Mouse (Mus musculus) intestine, embryonic 16.5 days (tissue): Measurements from ENCODE around the gene Pclo. TPM values are rescaled to one million over a fixed set of nuclear protein-coding genes. Genes with fewer than 3 reads are reported as not detected.
"Not testable (repeated sequence)": the region's sequence is repeated elsewhere in the genome, so short reads cannot be mapped to it uniquely, and the experiment has no call there.

Source experiments
- ATAC-seq: fragments of 200-750 bp; cut with Nextera tagmentation; 2 replicates; pipeline ENCODE4 v1.8.0; 2017; ENCODE audit warnings: moderate TSS enrichment, moderate library complexity
- H3K27ac ChIP-seq: fragments of 300-500 bp; sonication (generic); 2 replicates; pipeline ENCODE4 v1.5.1; 2014; ENCODE audit warnings: mild to moderate bottlenecking, low read length
- H3K27me3 ChIP-seq: fragments of 300-500 bp; sonication (generic); replicated peaks from 2 replicates; pipeline ENCODE4 v1.6.1; 2014; ENCODE audit warnings: low read length, control low read depth, mixed read lengths; ENCODE audit not compliant: control insufficient read depth, insufficient read depth
- H3K36me3 ChIP-seq: fragments of 300-500 bp; sonication (generic); 2 replicates; pipeline ENCODE4 v1.6.1; 2014; ENCODE audit warnings: low read length, control low read depth; ENCODE audit not compliant: control insufficient read depth, insufficient read depth
- H3K4me1 ChIP-seq: fragments of 300-500 bp; sonication (generic); 2 replicates; pipeline ENCODE4 v1.6.1; 2014; ENCODE audit warnings: low read length, control low read depth, mixed read lengths; ENCODE audit not compliant: control insufficient read depth, insufficient read depth
- H3K4me2 ChIP-seq: fragments of 300-500 bp; sonication (generic); 2 replicates; pipeline ENCODE4 v1.6.1; 2014; ENCODE audit warnings: low read depth, low read length, control low read depth
- H3K4me3 ChIP-seq: fragments of 300-500 bp; sonication (generic); 2 replicates; pipeline ENCODE4 v1.5.1; 2014; ENCODE audit warnings: mild to moderate bottlenecking, low read length
- H3K9ac ChIP-seq: fragments of 300-500 bp; sonication (generic); 2 replicates; pipeline ENCODE4 v1.6.1; 2014; ENCODE audit warnings: low read depth, low read length
- H3K9me3 ChIP-seq: fragments of 300-500 bp; sonication (generic); 2 replicates; pipeline ENCODE4 v1.6.1; 2016; ENCODE audit warnings: low read length, control low read depth; ENCODE audit not compliant: control insufficient read depth
- WGBS: fragments of 180-500 bp; shearing (Covaris S2); extraction: QIAGEN DNeasy Blood & Tissue Kit; methylation state at CpG from one replicate; pipeline ENCODE4 v1.1.7; 2014; 5-methylcytosine and 5-hydroxymethylcytosine counted together
- polyA plus RNA-seq: library from polyadenylated mRNA; unstranded; fragments of >200 nt; fragmentation: Nextera tagmentation; extraction: Ambion mirVana; gene quantifications from 2 replicates; pipeline ENCODE4 v1.2.1, GENCODE M21; 2015

Pclo gene
- polyA plus RNA-seq, 1 experiment from 2014 or later = 0.62 TPM

GRCm38 (mm10) chr5:14885291-14885690 lies 370.6 kb downstream of the Pclo start:
- H3K9me3 ChIP-seq, H3K36me3 ChIP-seq, ATAC-seq, H3K4me3 ChIP-seq, H3K4me1 ChIP-seq, H3K9ac ChIP-seq, H3K4me2 ChIP-seq, H3K27me3 ChIP-seq, H3K27ac ChIP-seq: not testable (repeated sequence)
- WGBS = 63% methylated on average over 2 of the region's 2 CpGs

DNA sequence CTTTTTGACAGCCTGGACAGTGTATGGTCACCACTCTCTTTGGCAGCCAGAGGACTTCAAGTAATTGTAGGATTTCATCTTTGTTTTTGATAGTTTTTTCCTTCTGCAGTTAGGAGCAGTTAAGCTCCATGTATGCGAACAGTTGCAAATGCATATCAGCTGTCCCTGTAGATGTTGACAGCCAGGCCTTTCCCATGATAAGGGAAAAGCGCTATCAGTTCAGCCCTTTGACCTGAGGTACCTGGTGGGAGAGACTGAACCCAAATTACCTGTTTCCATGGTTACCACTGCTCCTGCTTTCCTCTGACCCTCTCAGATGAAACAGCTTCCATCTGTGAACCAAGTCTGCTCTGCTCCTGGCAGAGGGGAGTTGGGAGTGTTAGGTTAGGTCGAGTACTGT lies 377.5 kb downstream of the Pclo start:
- no peaks in the 10 kb centered on the region for H3K9me3 ChIP-seq
- H3K36me3 ChIP-seq = no peaks in the 10 kb centered on the region
- H3K4me1 ChIP-seq = no peaks in the 10 kb centered on the region
- no peak overlapping the region for H3K4me3 ChIP-seq
- H3K27me3 ChIP-seq = no peaks in the 10 kb centered on the region
- no peak overlapping the region for H3K4me2 ChIP-seq
- 56% methylated on average over 3 of the region's 3 CpGs for WGBS
- ATAC-seq = 0 out of 2 replicates have a peak, but pooled peaks have one; percentile 52
- no peak overlapping the region for H3K27ac ChIP-seq
- no peak overlapping the region for H3K9ac ChIP-seq

DNA sequence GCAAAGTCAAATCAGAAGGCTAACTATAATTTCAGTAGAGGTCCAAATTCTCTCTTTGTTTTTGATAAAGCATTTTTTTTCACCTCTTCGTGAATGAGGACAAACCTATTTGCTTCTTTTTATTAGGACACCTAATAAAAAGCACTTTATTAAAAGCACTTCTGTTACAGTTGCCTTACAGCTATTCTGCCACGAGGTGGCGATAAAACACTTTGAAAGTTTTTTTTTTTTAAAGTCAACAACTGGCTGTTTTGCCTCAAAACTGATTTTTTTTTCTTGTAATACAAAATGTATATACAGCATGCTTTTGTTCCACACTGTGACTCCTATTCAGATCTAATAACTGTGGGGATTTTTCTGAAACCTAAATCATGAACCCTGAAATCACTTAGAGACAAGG lies 388.8 kb downstream of the Pclo start:
- not testable (repeated sequence) for H3K4me3 ChIP-seq, ATAC-seq
- 18% methylated on average over 3 of the region's 3 CpGs for WGBS

More for the DNA sequence above, 388.8 kb downstream of the Pclo start:
- H3K4me1 ChIP-seq, H3K27ac ChIP-seq, H3K9me3 ChIP-seq, H3K4me2 ChIP-seq, H3K9ac ChIP-seq, H3K36me3 ChIP-seq, H3K27me3 ChIP-seq: not testable (repeated sequence)
